Mouse (Mus musculus) MEL (cell line): ENCODE measurements around the gene Slc38a4.

Experiments used
- CTCF ChIP-seq, 3 experiments: IDR thresholded peaks in 2 of 3; conservative IDR thresholded peaks in 1 of 3; 2 replicates each; pipeline ENCODE4 v1.5.1; 2011 to 2012; ENCODE audit warnings: low read length in 3 of 3, low read depth in 2 of 3, mild to moderate bottlenecking in 2 of 3, improper control_type of control experiment in 1 of 3, inconsistent platforms in 1 of 3, mixed read lengths in 1 of 3, moderate library complexity in 1 of 3; ENCODE audit not compliant: control insufficient read depth in 1 of 3, insufficient read depth in 1 of 3, poor library complexity in 1 of 3, severe bottlenecking in 1 of 3
- E2F4 ChIP-seq: IDR thresholded peaks from 2 replicates; pipeline ENCODE4 v1.6.1; 2011; ENCODE audit warnings: low read depth, low read length, improper control_type of control experiment, borderline replicate concordance
- EP300 ChIP-seq, 2 experiments: IDR thresholded peaks; 2 replicates each; pipeline ENCODE4 v1.6.1; 2011; ENCODE audit warnings: improper control_type of control experiment in 2 of 2, low read length in 2 of 2, low read depth in 1 of 2, mild to moderate bottlenecking in 1 of 2
- JUND ChIP-seq: IDR thresholded peaks from 2 replicates; pipeline ENCODE4 v1.6.1; 2011; ENCODE audit warnings: low read depth, mild to moderate bottlenecking, improper control_type of control experiment, low read length
- KAT2A ChIP-seq: conservative IDR thresholded peaks from 2 replicates; pipeline ENCODE4 v1.6.1; 2012; ENCODE audit warnings: low read depth, low read length, improper control_type of control experiment, inconsistent platforms
- MAFK ChIP-seq: IDR thresholded peaks from 2 replicates; pipeline ENCODE4 v1.6.1; 2011; ENCODE audit warnings: low read depth, mild to moderate bottlenecking, low read length, improper control_type of control experiment, borderline replicate concordance
- MAX ChIP-seq: IDR thresholded peaks from 2 replicates; pipeline ENCODE4 v1.6.1; 2011; ENCODE audit warnings: low read length, improper control_type of control experiment
- POLR2A ChIP-seq, 2 experiments: IDR thresholded peaks; 2 replicates each; pipeline ENCODE4 v1.6.1; 2011 to 2012; ENCODE audit warnings: low read length in 2 of 2, mild to moderate bottlenecking in 2 of 2, control low read depth in 1 of 2, improper control_type of control experiment in 1 of 2, low read depth in 1 of 2, moderate library complexity in 1 of 2; ENCODE audit not compliant: control insufficient read depth in 1 of 2, insufficient read depth in 1 of 2, poor library complexity in 1 of 2
- RCOR1 ChIP-seq: IDR thresholded peaks from 2 replicates; pipeline ENCODE4 v1.6.1; 2012; ENCODE audit warnings: low read depth, mild to moderate bottlenecking, inconsistent platforms, low read length, improper control_type of control experiment
- TAL1 ChIP-seq: IDR thresholded peaks from 2 replicates; pipeline ENCODE4 v1.6.1; 2012; ENCODE audit warnings: mild to moderate bottlenecking, inconsistent platforms, low read length, moderate library complexity, mixed read lengths
- TCF12 ChIP-seq: IDR thresholded peaks from 2 replicates; pipeline ENCODE4 v1.6.1; 2014; ENCODE audit warnings: low read depth, mild to moderate bottlenecking, inconsistent platforms, low read length, improper control_type of control experiment, moderate library complexity
- USF1 ChIP-seq: IDR thresholded peaks from 2 replicates; pipeline ENCODE4 v1.6.1; 2014; ENCODE audit warnings: low read depth, mild to moderate bottlenecking, inconsistent platforms, low read length, improper control_type of control experiment, moderate library complexity
- USF2 ChIP-seq, 2 experiments: IDR thresholded peaks; 2 replicates each; pipeline ENCODE4 v1.6.1; 2011 to 2012; ENCODE audit warnings: improper control_type of control experiment in 2 of 2, low read length in 2 of 2, borderline replicate concordance in 1 of 2, inconsistent platforms in 1 of 2, low read depth in 1 of 2, mild to moderate bottlenecking in 1 of 2; ENCODE audit not compliant: insufficient read depth in 1 of 2
- ZNF384 ChIP-seq: IDR thresholded peaks from 2 replicates; pipeline ENCODE4 v1.6.1; 2012; ENCODE audit warnings: low read depth, mild to moderate bottlenecking, inconsistent platforms, low read length, improper control_type of control experiment

GRCm38 (mm10) chr15:97102811-97103210 lies 47.1 kb upstream of the Slc38a4 start:
- TF ChIP-seq ZNF384 (no peak), TAL1 (no peak), USF1 (no peak), POLR2A (IDR thresholded peaks at IDR 0.05; ENCODE audit: control insufficient read depth in 1 of 2, insufficient read depth in 1 of 2, low read depth in 1 of 2, low read length in 2 of 2, poor library complexity in 1 of 2) (no peak), TCF12 (no peak), RCOR1 (no peak), EP300 (IDR thresholded peaks at IDR 0.05; ENCODE audit: low read depth in 1 of 2, low read length in 2 of 2) (no peak), MAX (no peak), E2F4 (no peak), CTCF (IDR thresholded peaks at IDR 0.05 in 2 of 3, conservative IDR thresholded peaks at IDR 0.05 in 1 of 3; ENCODE audit: control insufficient read depth in 1 of 3, insufficient read depth in 1 of 3, low read depth in 2 of 3, low read length in 3 of 3, poor library complexity in 1 of 3, severe bottlenecking in 1 of 3) (no peak), JUND (no peak), MAFK (no peak), KAT2A (no peak), USF2 (IDR thresholded peaks at IDR 0.05; ENCODE audit: borderline replicate concordance in 1 of 2, insufficient read depth in 1 of 2, low read depth in 1 of 2, low read length in 2 of 2) (no peak)
